Mouse (Mus musculus) left cerebral cortex, postnatal 10 days (tissue): ENCODE data around the gene Gm21783. TPM values are rescaled to one million over a fixed set of nuclear protein-coding genes. Genes with fewer than 3 reads are reported as not detected.
"Not testable (repeated sequence)": the region's sequence is repeated elsewhere in the genome, so short reads cannot be mapped to it uniquely, and the experiment has no call there.

Experiments used
- DNase-seq, 2 experiments: peaks; one replicate each; pipeline ENCODE4 v3.0.0; 2021 to 2022; ENCODE audit warnings: low spot score in 2 of 2, mixed read lengths in 1 of 2; ENCODE audit errors: extremely low spot score in 1 of 2
- intact Hi-C: fragments of 180-260 bp; cut with DNase I; formaldehyde crosslinking; loops from one replicate; pipeline ENCODE4 v1.15.1; 2025
- total RNA-seq, 2 experiments: library from RNA; stranded (reverse); gene quantifications; 2 replicates each; pipeline ENCODE4 v1.2.3; 2021

The Gm21783 gene
- total RNA-seq, result not detected

- DNase-seq, intact Hi-C loops: not testable (repeated sequence)
Measured at GRCm38 (mm10) chrY:44981163-44981562, at the start of gene Gm21783. Gene Gm21783, minus strand, starts transcription at chrY:44981263.
